Mouse (Mus musculus): ENCODE measurements at regions not wholly inside any gene's neighbourhood (a gene's known extent, or its start where the extent isn't known, plus 50 kb on each side); places are given as distances from the start of the nearest gene placed in this dataset.

DNA sequence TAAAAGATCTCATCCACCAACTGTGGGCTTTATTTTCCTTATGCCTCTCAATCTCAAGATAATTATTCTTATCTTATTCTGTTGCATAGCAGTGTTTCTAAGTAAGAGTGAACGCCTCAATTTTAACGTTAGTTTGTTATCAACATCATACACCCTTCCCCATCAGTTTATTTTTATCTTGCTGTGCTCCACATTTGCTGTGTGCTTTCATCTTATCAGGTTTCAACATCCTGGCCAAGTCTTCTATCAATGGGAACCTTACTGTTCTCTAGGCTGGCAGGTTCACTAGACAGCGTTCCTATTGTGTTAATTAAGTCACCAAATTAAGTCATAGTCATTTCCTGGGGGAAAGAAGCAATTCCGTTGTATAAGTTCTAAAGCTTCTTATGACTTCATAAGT is 263.1 kb upstream of the Etaa1 start:
- intact Hi-C loops (cut with DNase I): no loop called here

DNA sequence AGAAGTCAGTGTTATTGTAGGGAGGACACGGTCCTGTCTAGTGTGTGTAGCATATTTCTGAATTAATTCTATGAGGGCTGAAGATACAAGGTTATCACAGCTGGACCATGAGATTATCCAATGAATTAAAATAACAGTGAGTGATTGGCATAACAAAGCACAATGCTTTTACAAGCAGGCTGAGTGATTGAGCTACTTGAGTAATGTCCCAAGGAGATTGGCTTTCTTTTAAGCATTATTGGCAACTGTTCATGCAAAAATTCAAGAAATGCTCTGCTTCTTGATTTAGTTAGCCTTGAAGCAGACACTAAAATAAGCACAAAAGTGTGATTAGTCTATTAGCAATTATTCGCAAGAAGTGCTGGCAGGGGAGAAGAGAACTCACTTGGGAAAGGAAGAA is 219.4 kb upstream of the Etaa1 start:
- intact Hi-C loops (cut with DNase I): no loop called here

GRCm38 (mm10) chr11:18171207-18171776 is 217.6 kb upstream of the Etaa1 start:
- intact Hi-C loops (cut with DNase I): no loop called here

GRCm38 (mm10) chr11:18165609-18166347 is 212.1 kb upstream of the Etaa1 start:
- intact Hi-C loops (cut with DNase I): no loop called here

DNA sequence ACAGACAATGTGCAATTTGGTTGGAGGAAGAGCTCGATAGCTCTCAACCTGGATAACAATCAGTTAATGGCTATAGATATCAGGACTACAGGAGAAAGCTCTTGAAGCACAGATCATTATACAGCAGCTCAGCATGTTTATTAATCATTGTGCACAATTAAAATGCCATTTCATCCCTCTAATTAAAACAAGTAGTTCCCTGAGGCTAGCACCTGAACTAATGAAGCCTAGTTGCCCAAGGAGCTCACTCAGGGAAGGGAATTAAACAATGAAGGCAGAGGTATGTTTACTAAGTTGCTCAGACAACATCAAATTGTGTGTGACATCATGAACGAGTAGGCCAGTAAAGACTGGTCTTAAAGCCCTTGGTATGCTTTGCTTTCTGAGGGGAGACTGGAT is 210.3 kb upstream of the Etaa1 start:
- intact Hi-C loops (cut with DNase I): no loop called here

GRCm38 (mm10) chr11:18163156-18164024 is 209.7 kb upstream of the Etaa1 start:
- intact Hi-C loops (cut with DNase I): no loop called here

DNA sequence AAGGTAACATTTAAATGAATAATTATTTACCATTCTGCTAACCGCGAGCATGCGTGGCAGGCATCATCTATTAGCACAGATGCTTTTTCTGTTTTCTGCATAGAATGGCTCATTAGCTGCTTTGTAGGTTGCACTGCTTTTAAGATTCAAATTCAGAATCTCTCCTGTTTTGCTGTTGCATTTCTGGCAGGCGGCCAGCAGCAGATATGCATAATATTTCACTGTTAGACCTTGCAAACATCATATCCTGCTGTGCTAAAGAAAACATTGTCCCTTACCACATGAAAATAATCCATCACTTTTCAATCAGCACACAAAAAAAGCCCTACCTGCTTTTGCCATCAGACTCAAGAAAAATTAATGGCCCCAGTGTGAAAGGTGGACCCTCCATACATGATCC is 202.8 kb upstream of the Etaa1 start:
- intact Hi-C loops (cut with DNase I): loop anchor here (10.0 kb wide), 2 partner anchors 198 to 472 kb away; no protein-coding TSS in a partner anchor

DNA sequence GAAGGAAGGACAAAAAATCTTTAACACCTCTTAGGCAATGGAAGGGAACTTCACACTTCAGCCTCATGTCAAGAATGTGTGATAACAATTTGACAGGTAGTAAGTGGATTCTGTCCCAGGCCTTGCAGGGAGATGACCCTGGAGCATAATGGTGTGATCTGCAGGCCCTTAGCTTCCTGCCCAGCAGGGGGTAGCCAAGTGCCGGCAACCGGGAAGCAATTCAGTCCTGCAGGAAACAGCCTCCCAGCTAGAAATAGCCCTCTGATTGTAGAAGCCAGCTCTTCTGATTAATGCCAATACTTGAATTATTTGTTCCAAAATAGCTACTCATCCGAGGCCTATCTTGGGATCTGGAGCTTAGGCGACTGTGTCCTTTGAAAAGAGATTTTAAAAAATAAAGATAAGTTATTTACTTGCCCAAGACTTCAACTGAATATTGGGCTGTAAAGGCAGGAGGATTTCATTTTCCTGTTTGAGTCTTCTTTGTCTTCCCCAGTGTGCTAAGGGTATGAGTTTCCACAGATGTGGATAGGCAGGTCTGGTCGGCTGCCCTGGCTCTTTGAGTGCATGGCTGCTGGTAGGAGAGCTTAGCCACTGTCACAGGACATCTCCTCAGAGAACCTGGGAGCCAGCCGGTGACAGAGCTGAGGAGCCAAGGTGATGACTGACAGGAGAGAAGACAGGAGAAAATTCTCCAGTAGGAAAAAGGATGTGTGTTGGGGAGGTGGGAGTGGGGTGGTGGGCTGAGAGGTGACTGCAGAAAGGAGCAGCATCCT is 198.3 kb upstream of the Etaa1 start:
- intact Hi-C loops (cut with DNase I): loop anchor here (5.0 to 10.0 kb wide), 4 partner anchors 203 to 875 kb away; no protein-coding TSS in a partner anchor

DNA sequence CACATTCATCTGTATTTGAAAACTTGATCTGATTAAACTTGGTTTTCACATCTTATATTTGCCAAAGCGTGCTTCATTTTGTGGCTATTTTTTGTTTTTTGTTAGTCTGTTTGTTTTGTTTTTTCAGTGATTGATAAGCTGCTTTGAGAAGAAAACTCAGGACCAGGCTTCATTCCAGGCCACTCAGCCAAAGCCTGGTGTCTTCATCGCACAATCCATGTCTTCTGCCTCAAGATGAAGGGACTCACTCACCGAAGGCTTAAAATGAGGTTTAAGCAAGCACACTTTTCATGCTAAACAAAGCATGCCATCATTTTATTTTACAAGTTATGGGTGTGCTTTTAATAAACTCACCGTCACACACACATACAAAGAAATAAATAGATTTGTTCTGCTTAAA is 197.7 kb upstream of the Etaa1 start:
- intact Hi-C loops (cut with DNase I): loop anchor here (5.0 to 10.0 kb wide), 4 partner anchors 203 to 876 kb away; no protein-coding TSS in a partner anchor

DNA sequence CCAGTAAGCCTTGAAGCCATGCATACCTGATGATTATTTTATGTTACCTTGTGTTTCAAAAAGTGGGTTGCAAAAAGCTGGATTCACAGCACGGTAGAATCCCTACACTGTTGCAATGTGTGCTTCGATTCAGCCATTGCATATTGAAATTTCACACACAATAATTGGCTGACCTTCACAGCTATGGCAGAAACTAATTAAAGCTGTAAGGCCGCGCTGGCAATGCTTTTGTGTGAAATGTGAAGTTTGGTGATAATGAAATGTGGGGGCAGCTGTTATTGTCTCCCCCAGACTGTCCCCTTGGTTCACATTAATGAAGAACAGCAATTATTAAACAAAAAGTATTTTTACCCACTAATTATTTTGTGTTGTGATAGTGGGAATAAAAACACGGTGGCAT is 173.8 kb upstream of the Etaa1 start:
- intact Hi-C loops (cut with DNase I): no loop called here

DNA sequence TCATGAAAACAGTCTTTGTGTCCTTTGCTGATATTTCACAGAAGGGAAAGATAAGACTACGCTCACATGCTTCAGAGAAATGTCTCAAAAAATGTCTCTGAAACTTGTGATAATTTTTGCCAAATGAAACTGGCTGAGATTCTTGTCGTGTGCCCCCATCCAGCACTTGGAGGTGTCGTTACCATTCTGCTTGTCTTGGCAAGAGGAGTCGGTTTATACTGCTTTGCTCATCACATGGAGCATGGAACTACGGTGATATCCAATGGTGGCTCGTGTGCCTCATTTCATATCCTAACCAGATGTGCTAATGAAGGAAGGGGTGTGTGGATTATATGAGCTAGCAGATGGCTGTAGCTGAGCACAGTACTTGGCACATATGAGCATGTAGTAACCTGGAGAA is 169.4 kb upstream of the Etaa1 start:
- intact Hi-C loops (cut with DNase I): no loop called here

GRCm38 (mm10) chr11:18122616-18123015 is 168.9 kb upstream of the Etaa1 start:
- intact Hi-C loops (cut with DNase I): no loop called here

GRCm38 (mm10) chr11:18115693-18116450 is 162.2 kb upstream of the Etaa1 start:
- intact Hi-C loops (cut with DNase I): no loop called here

DNA sequence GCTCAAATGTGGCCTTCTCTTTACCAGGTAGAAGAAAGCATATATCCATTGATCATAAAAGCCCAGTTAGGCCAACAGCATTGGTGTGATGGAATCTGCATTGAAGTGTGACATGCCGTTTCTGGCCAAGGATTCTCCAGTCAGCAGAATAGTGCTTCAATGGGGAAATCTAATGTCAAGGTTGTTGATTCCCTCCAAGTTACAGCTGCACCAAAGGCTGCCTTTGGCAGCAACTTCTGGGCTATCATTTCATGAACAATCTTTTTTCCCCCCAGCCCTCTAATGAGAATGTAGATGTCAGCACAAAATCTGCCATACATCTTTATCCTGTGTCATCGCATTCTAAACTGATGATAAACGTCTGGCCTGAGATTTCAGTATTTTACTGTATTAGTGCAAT is 149.2 kb upstream of the Etaa1 start:
- intact Hi-C loops (cut with DNase I): no loop called here

GRCm38 (mm10) chr11:18075840-18076435 is 122.3 kb upstream of the Etaa1 start:
- intact Hi-C loops (cut with DNase I): no loop called here

GRCm38 (mm10) chr11:18070586-18071306 is 117.1 kb upstream of the Etaa1 start:
- intact Hi-C loops (cut with DNase I): no loop called here

- intact Hi-C loops (cut with DNase I): no loop called here
These were observed 116.3 kb upstream of the Etaa1 start for GRCm38 (mm10) chr11:18070032-18070374.

DNA sequence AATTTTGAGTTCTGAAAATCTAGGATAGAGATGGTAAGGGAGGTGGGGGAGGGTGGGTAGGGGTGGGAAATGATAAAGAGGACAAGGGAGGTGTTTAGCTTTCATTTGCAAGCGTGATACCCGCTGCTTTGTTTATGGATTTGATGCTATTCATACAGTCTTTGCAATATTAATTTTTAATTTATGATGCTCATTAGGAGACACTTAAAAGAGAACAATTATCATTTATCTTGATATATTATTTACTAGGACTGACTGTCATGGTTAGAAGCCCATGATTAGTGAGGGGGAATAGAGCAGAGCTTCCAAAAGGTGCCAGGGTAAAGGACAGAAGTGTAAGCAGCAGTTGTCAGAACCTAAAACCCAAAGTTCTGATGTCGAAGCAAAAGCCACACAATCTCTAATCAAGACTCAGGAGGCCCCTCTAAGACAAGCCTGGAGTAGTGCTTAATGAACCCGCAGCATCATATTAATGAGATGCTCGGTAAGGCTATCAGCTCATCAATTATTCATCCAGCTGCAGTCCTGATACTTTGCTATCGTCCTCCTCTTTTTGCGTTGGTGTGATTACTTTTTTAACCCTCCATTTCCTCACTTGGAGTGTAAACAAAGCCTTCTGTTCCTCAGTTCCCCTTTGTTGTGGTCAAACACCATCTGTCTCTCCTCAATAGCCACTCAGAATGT is 115.8 kb upstream of the Etaa1 start:
- intact Hi-C loops (cut with DNase I): no loop called here

DNA sequence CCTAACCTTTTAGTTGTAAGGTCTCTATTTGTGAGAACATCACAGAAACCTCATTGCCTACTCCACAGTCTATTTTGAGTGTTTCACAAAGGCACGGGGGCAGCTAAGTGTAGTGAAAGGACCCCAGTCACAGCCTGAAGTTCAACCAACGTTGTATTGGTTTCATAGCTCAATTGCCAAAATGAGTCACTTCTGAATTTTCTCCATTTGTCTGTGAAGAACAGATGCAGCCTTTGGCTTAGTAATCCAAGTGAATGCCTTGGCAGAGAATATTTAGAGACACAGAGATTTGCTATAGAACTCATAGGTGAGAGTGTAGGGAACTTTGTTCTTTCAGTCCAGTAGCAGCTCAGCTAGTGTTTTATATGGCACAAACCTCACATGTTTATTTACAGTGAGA is 114.4 kb upstream of the Etaa1 start:
- intact Hi-C loops (cut with DNase I): no loop called here
